Mouse (Mus musculus) E14TG2a.4 (cell line): ENCODE results near the gene Zfp292.

Experiments
- CTCF ChIP-seq: conservative IDR thresholded peaks from 2 replicates; pipeline ENCODE4 v1.5.1; 2014; ENCODE audit warnings: low read length
- POU5F1 ChIP-seq: IDR thresholded peaks from 2 replicates; pipeline ENCODE4 v1.6.1; 2014; ENCODE audit warnings: low read length, borderline replicate concordance

DNA sequence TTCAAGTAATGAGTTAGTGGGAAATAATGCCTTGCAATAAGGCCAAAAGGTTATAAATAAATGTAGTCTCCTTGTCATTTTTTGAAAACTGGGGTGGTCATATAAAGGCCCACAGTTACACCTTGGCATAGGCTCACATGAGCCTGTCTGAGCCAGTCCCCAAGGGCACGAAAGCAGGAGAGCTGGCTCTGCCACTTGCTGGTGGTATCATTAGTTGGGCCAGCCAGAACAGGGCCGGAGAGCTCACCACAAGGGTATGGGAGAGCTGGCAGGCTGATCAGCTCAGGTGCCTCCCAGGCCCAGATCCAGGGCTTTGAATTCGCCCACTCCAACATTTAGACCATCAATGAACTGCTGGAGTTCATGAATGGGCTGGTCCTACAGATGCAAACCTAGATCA lies 96.3 kb downstream of the Zfp292 start:
- TF ChIP-seq CTCF (no peak), POU5F1 (no peak)
